Mouse (Mus musculus) MEL (cell line): Measurements from ENCODE around the gene Ms4a2. TPM values are rescaled to one million over a fixed set of nuclear protein-coding genes. Genes with fewer than 3 reads are reported as not detected.

ENCODE experiments used
- DNase-seq: peaks from one replicate; pipeline ENCODE4 v3.0.0; 2011; ENCODE audit warnings: low read depth, low spot score
- H3K27ac ChIP-seq: 2 replicates; pipeline ENCODE4 v1.5.1; 2012; ENCODE audit warnings: low read depth, mild to moderate bottlenecking, control low read depth, low read length, moderate library complexity; ENCODE audit not compliant: control insufficient read depth
- H3K27me3 ChIP-seq, 2 experiments: fragments of 150-350 bp in 1 of 2; sonication (generic) in 1 of 2; 2 replicates each; pipeline ENCODE4 v1.6.1; 2012; ENCODE audit warnings: low read length in 2 of 2, mild to moderate bottlenecking in 2 of 2, improper control_type of control experiment in 1 of 2, moderate library complexity in 1 of 2; ENCODE audit not compliant: insufficient read depth in 2 of 2, control insufficient read depth in 1 of 2
- H3K36me3 ChIP-seq, 2 experiments: 2 replicates each; pipeline ENCODE4 v1.6.1; 2012 to 2014; ENCODE audit warnings: low read length in 2 of 2, improper control_type of control experiment in 1 of 2, inconsistent platforms in 1 of 2, mild to moderate bottlenecking in 1 of 2; ENCODE audit not compliant: insufficient read depth in 2 of 2, control insufficient read depth in 1 of 2
- H3K4me1 ChIP-seq, 2 experiments: fragments of 150-350 bp in 1 of 2; sonication (generic) in 1 of 2; 2 replicates each; pipeline ENCODE4 v1.6.1; 2012; ENCODE audit warnings: low read length in 2 of 2, improper control_type of control experiment in 1 of 2, mild to moderate bottlenecking in 1 of 2; ENCODE audit not compliant: insufficient read depth in 2 of 2, control insufficient read depth in 1 of 2
- H3K4me3 ChIP-seq, 2 experiments: fragments of 150-350 bp in 1 of 2; sonication (generic) in 1 of 2; 2 replicates each; pipeline ENCODE4 v1.5.1; 2012; ENCODE audit warnings: low read depth in 2 of 2, low read length in 2 of 2, mild to moderate bottlenecking in 2 of 2, moderate library complexity in 2 of 2, control low read depth in 1 of 2, improper control_type of control experiment in 1 of 2; ENCODE audit not compliant: control insufficient read depth in 1 of 2, insufficient read depth in 1 of 2
- H3K79me2 ChIP-seq: 2 replicates; pipeline ENCODE4 v1.6.1; 2012; ENCODE audit warnings: mild to moderate bottlenecking, low read length, moderate library complexity; ENCODE audit not compliant: control insufficient read depth, poor library complexity, insufficient read depth
- H3K9ac ChIP-seq: 2 replicates; pipeline ENCODE4 v1.6.1; 2012; ENCODE audit warnings: low read depth, mild to moderate bottlenecking, control low read depth, low read length, moderate library complexity; ENCODE audit not compliant: control insufficient read depth, poor library complexity, severe bottlenecking
- H3K9me3 ChIP-seq: fragments of 150-350 bp; sonication (generic); replicated peaks from 2 replicates; pipeline ENCODE4 v1.6.1; 2012; ENCODE audit warnings: mild to moderate bottlenecking, low read length, improper control_type of control experiment, moderate library complexity; ENCODE audit not compliant: insufficient read depth
- BHLHE40 ChIP-seq: IDR thresholded peaks from 2 replicates; pipeline ENCODE4 v1.6.1; 2012; ENCODE audit warnings: low read depth, mild to moderate bottlenecking, inconsistent platforms, low read length, improper control_type of control experiment, borderline replicate concordance
- CHD1 ChIP-seq: IDR thresholded peaks from 2 replicates; pipeline ENCODE4 v1.6.1; 2012; ENCODE audit warnings: low read depth, mild to moderate bottlenecking, inconsistent platforms, low read length, improper control_type of control experiment
- CHD2 ChIP-seq: IDR thresholded peaks from 2 replicates; pipeline ENCODE4 v1.6.1; 2011; ENCODE audit warnings: low read length, improper control_type of control experiment
- CTCF ChIP-seq, 3 experiments: IDR thresholded peaks in 2 of 3; conservative IDR thresholded peaks in 1 of 3; 2 replicates each; pipeline ENCODE4 v1.5.1; 2011 to 2012; ENCODE audit warnings: low read length in 3 of 3, low read depth in 2 of 3, mild to moderate bottlenecking in 2 of 3, improper control_type of control experiment in 1 of 3, inconsistent platforms in 1 of 3, mixed read lengths in 1 of 3, moderate library complexity in 1 of 3; ENCODE audit not compliant: control insufficient read depth in 1 of 3, insufficient read depth in 1 of 3, poor library complexity in 1 of 3, severe bottlenecking in 1 of 3
- E2F4 ChIP-seq: IDR thresholded peaks from 2 replicates; pipeline ENCODE4 v1.6.1; 2011; ENCODE audit warnings: low read depth, low read length, improper control_type of control experiment, borderline replicate concordance
- ELF1 ChIP-seq: IDR thresholded peaks from 2 replicates; pipeline ENCODE4 v1.6.1; 2014; ENCODE audit warnings: low read depth, mild to moderate bottlenecking, inconsistent platforms, low read length, improper control_type of control experiment, moderate library complexity
- EP300 ChIP-seq, 2 experiments: IDR thresholded peaks; 2 replicates each; pipeline ENCODE4 v1.6.1; 2011; ENCODE audit warnings: improper control_type of control experiment in 2 of 2, low read length in 2 of 2, low read depth in 1 of 2, mild to moderate bottlenecking in 1 of 2
- ETS1 ChIP-seq: IDR thresholded peaks from 2 replicates; pipeline ENCODE4 v1.6.1; 2012; ENCODE audit warnings: low read depth, mild to moderate bottlenecking, inconsistent platforms, low read length, improper control_type of control experiment, moderate library complexity
- GABPA ChIP-seq: IDR thresholded peaks from 2 replicates; pipeline ENCODE4 v1.6.1; 2012; ENCODE audit warnings: low read depth, mild to moderate bottlenecking, inconsistent platforms, low read length, improper control_type of control experiment, moderate library complexity
- GATA1 ChIP-seq: IDR thresholded peaks from 2 replicates; pipeline ENCODE4 v1.6.1; 2011; ENCODE audit warnings: low read depth, low read length, improper control_type of control experiment
- HCFC1 ChIP-seq: IDR thresholded peaks from 2 replicates; pipeline ENCODE4 v1.6.1; 2012; ENCODE audit warnings: low read depth, mild to moderate bottlenecking, inconsistent platforms, low read length, improper control_type of control experiment, moderate library complexity
- JUND ChIP-seq: IDR thresholded peaks from 2 replicates; pipeline ENCODE4 v1.6.1; 2011; ENCODE audit warnings: low read depth, mild to moderate bottlenecking, improper control_type of control experiment, low read length
- KAT2A ChIP-seq: conservative IDR thresholded peaks from 2 replicates; pipeline ENCODE4 v1.6.1; 2012; ENCODE audit warnings: low read depth, low read length, improper control_type of control experiment, inconsistent platforms
- MAFK ChIP-seq: IDR thresholded peaks from 2 replicates; pipeline ENCODE4 v1.6.1; 2011; ENCODE audit warnings: low read depth, mild to moderate bottlenecking, low read length, improper control_type of control experiment, borderline replicate concordance
- MAX ChIP-seq: IDR thresholded peaks from 2 replicates; pipeline ENCODE4 v1.6.1; 2011; ENCODE audit warnings: low read length, improper control_type of control experiment
- MAZ ChIP-seq: IDR thresholded peaks from 2 replicates; pipeline ENCODE4 v1.6.1; 2012; ENCODE audit warnings: low read depth, mild to moderate bottlenecking, inconsistent platforms, low read length, improper control_type of control experiment
- MEF2A ChIP-seq: IDR thresholded peaks from 2 replicates; pipeline ENCODE4 v1.6.1; 2014; ENCODE audit warnings: low read depth, mild to moderate bottlenecking, inconsistent platforms, low read length, improper control_type of control experiment; ENCODE audit not compliant: poor library complexity, insufficient replicate concordance, severe bottlenecking; ENCODE audit errors: extremely low read depth
- MXI1 ChIP-seq: IDR thresholded peaks from 2 replicates; pipeline ENCODE4 v1.6.1; 2011; ENCODE audit warnings: mild to moderate bottlenecking, low read depth, low read length, improper control_type of control experiment
- MYB ChIP-seq: IDR thresholded peaks from 2 replicates; pipeline ENCODE4 v1.6.1; 2011; ENCODE audit warnings: mild to moderate bottlenecking, low read depth, low read length, improper control_type of control experiment
- MYC ChIP-seq: IDR thresholded peaks from 2 replicates; pipeline ENCODE4 v1.6.1; 2011; ENCODE audit warnings: low read depth, mild to moderate bottlenecking, low read length, improper control_type of control experiment, moderate library complexity
- NELFE ChIP-seq: IDR thresholded peaks from 2 replicates; pipeline ENCODE4 v1.6.1; 2011; ENCODE audit warnings: low read depth, low read length, improper control_type of control experiment
- POLR2A ChIP-seq, 2 experiments: IDR thresholded peaks; 2 replicates each; pipeline ENCODE4 v1.6.1; 2011 to 2012; ENCODE audit warnings: low read length in 2 of 2, mild to moderate bottlenecking in 2 of 2, control low read depth in 1 of 2, improper control_type of control experiment in 1 of 2, low read depth in 1 of 2, moderate library complexity in 1 of 2; ENCODE audit not compliant: control insufficient read depth in 1 of 2, insufficient read depth in 1 of 2, poor library complexity in 1 of 2
- POLR2AphosphoS2 ChIP-seq: IDR thresholded peaks from 2 replicates; pipeline ENCODE4 v1.6.1; 2011; ENCODE audit warnings: low read length, improper control_type of control experiment
- POLR2AphosphoS5 ChIP-seq: IDR thresholded peaks from 2 replicates; pipeline ENCODE4 v1.6.1; 2012; ENCODE audit warnings: low read depth, borderline replicate concordance, mild to moderate bottlenecking, inconsistent platforms, low read length, moderate library complexity, mixed read lengths
- RAD21 ChIP-seq: IDR thresholded peaks from 2 replicates; pipeline ENCODE4 v1.6.1; 2011; ENCODE audit warnings: mild to moderate bottlenecking, low read depth, low read length, improper control_type of control experiment
- RCOR1 ChIP-seq: IDR thresholded peaks from 2 replicates; pipeline ENCODE4 v1.6.1; 2012; ENCODE audit warnings: low read depth, mild to moderate bottlenecking, inconsistent platforms, low read length, improper control_type of control experiment
- SIN3A ChIP-seq: IDR thresholded peaks from 2 replicates; pipeline ENCODE4 v1.6.1; 2012; ENCODE audit warnings: low read length, improper control_type of control experiment, inconsistent platforms
- SMC3 ChIP-seq: IDR thresholded peaks from 2 replicates; pipeline ENCODE4 v1.6.1; 2011; ENCODE audit warnings: low read depth, low read length, improper control_type of control experiment
- TAL1 ChIP-seq: IDR thresholded peaks from 2 replicates; pipeline ENCODE4 v1.6.1; 2012; ENCODE audit warnings: mild to moderate bottlenecking, inconsistent platforms, low read length, moderate library complexity, mixed read lengths
- TBP ChIP-seq: IDR thresholded peaks from 2 replicates; pipeline ENCODE4 v1.8.0; 2011; ENCODE audit warnings: low read depth, low read length, improper control_type of control experiment
- TCF12 ChIP-seq: IDR thresholded peaks from 2 replicates; pipeline ENCODE4 v1.6.1; 2014; ENCODE audit warnings: low read depth, mild to moderate bottlenecking, inconsistent platforms, low read length, improper control_type of control experiment, moderate library complexity
- UBTF ChIP-seq: IDR thresholded peaks from 2 replicates; pipeline ENCODE4 v1.6.1; 2012; ENCODE audit warnings: low read depth, mild to moderate bottlenecking, inconsistent platforms, low read length, improper control_type of control experiment, moderate library complexity, borderline replicate concordance; ENCODE audit not compliant: insufficient read depth
- USF1 ChIP-seq: IDR thresholded peaks from 2 replicates; pipeline ENCODE4 v1.6.1; 2014; ENCODE audit warnings: low read depth, mild to moderate bottlenecking, inconsistent platforms, low read length, improper control_type of control experiment, moderate library complexity
- USF2 ChIP-seq, 2 experiments: IDR thresholded peaks; 2 replicates each; pipeline ENCODE4 v1.6.1; 2011 to 2012; ENCODE audit warnings: improper control_type of control experiment in 2 of 2, low read length in 2 of 2, borderline replicate concordance in 1 of 2, inconsistent platforms in 1 of 2, low read depth in 1 of 2, mild to moderate bottlenecking in 1 of 2; ENCODE audit not compliant: insufficient read depth in 1 of 2
- ZC3H11A ChIP-seq: IDR thresholded peaks from 2 replicates; pipeline ENCODE4 v1.6.1; 2012; ENCODE audit warnings: low read depth, mild to moderate bottlenecking, inconsistent platforms, low read length, improper control_type of control experiment
- ZKSCAN1 ChIP-seq: IDR thresholded peaks from 2 replicates; pipeline ENCODE4 v1.6.1; 2012; ENCODE audit warnings: low read depth, mild to moderate bottlenecking, inconsistent platforms, low read length, improper control_type of control experiment, moderate library complexity
- ZMIZ1 ChIP-seq: IDR thresholded peaks from 2 replicates; pipeline ENCODE4 v1.6.1; 2012; ENCODE audit warnings: low read depth, mild to moderate bottlenecking, inconsistent platforms, low read length, improper control_type of control experiment, moderate library complexity
- ZNF384 ChIP-seq: IDR thresholded peaks from 2 replicates; pipeline ENCODE4 v1.6.1; 2012; ENCODE audit warnings: low read depth, mild to moderate bottlenecking, inconsistent platforms, low read length, improper control_type of control experiment
- polyA plus RNA-seq, 2 experiments: library from polyadenylated mRNA; stranded (reverse) in 1 of 2; unstranded in 1 of 2; fragments of >175 nt in 1 of 2; fragments of >200 nt in 1 of 2; gene quantifications; 2 replicates each; pipeline versions ENCODE4 v1.2.1 to v1.2.4; 2012; ENCODE audit warnings: low replicate concordance in 2 of 2, low read depth in 1 of 2; ENCODE audit not compliant: insufficient read length in 2 of 2, insufficient read depth in 1 of 2, missing spikeins in 1 of 2
- total RNA-seq: library from RNA; depleted of rRNA; stranded (reverse); fragments of 300-350 nt; gene quantifications from 2 replicates; pipeline ENCODE4 v1.2.3, GENCODE M21; 2012

The Ms4a2 gene
- total and polyA plus RNA-seq, 3 experiments = 0.32 to 3.1 TPM; not detected in 1

DNA sequence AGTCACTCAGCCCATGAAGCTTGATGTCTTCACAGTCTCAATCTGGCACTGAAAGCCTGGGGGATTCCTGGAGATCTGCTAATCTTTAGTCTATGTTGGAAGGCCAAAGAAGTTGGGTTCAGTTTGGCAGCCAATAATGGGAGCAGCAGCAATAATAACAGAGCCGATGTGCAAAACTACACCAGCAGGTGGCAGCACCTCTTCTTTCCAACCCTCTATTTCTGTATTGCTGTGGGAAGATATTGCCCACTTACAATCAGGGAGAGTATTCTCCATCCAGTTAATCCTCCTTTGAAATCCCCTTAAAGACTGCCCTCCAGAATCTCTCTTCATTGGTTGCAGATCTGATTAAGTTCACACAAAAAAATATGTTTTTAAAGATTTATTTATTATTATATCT is 15.3 kb downstream of the Ms4a2 start:
- Histone ChIP-seq H3K9ac (no peak overlapping the region), H3K4me3 (no peak overlapping the region), H3K4me1 (peaks cover 11 to 14% of the 10 kb centered on the region in 2 experiments), H3K27me3 (no peaks in the 10 kb centered on the region), H3K27ac (no peak overlapping the region), H3K36me3 (peaks cover 0 to 13% of the 10 kb centered on the region in 2 experiments; a peak in 2 of 4 replicates), H3K9me3 (no peaks in the 10 kb centered on the region), H3K79me2 (no peaks in the 10 kb centered on the region)
- peak; percentile 69 for DNase-seq
- TF ChIP-seq SIN3A (0 out of 2 replicates have a peak, but pooled peaks have one; percentile 22), MEF2A (no peak), MYC (no peak), SMC3 (peak; percentile 98), MAX (0 out of 2 replicates have a peak, but pooled peaks have one; percentile 22), TAL1 (no peak), CTCF (IDR thresholded peaks at IDR 0.05 in 2 of 3, conservative IDR thresholded peaks at IDR 0.05 in 1 of 3; ENCODE audit: control insufficient read depth in 1 of 3, insufficient read depth in 1 of 3, low read depth in 2 of 3, low read length in 3 of 3, poor library complexity in 1 of 3, severe bottlenecking in 1 of 3) (peak; percentile 68 to 91 (median 74)), RCOR1 (no peak), TCF12 (no peak), MAZ (no peak), USF1 (no peak), KAT2A (no peak), MAFK (no peak), USF2 (IDR thresholded peaks at IDR 0.05; ENCODE audit: borderline replicate concordance in 1 of 2, insufficient read depth in 1 of 2, low read depth in 1 of 2, low read length in 2 of 2) (no peak), POLR2A (IDR thresholded peaks at IDR 0.05; ENCODE audit: control insufficient read depth in 1 of 2, insufficient read depth in 1 of 2, low read depth in 1 of 2, low read length in 2 of 2, poor library complexity in 1 of 2) (no peak), GATA1 (no peak), MXI1 (no peak), RAD21 (peak; percentile 87), ZNF384 (0 out of 2 replicates have a peak, but pooled peaks have one; percentile 17), ZMIZ1 (no peak), ZKSCAN1 (no peak), TBP (no peak), NELFE (no peak), GABPA (no peak), BHLHE40 (peak; percentile 40), POLR2AphosphoS5 (no peak), ZC3H11A (peak; percentile 88), ETS1 (no peak), EP300 (IDR thresholded peaks at IDR 0.05; ENCODE audit: low read depth in 1 of 2, low read length in 2 of 2) (no peak), ELF1 (no peak), POLR2AphosphoS2 (no peak), UBTF (no peak), JUND (no peak), HCFC1 (0 out of 2 replicates have a peak, but pooled peaks have one; percentile 19), CHD1 (no peak), CHD2 (no peak), E2F4 (no peak), MYB (no peak)
